Mouse (Mus musculus) myocyte (in vitro differentiated cells): ENCODE measurements around the gene Acyp1. TPM values are rescaled to one million over a fixed set of nuclear protein-coding genes. Genes with fewer than 3 reads are reported as not detected.

Experiments used
- H3K27me3 ChIP-seq: one replicate; pipeline ENCODE4 v1.6.1; 2011; ENCODE audit not compliant: control insufficient read depth, insufficient read depth, insufficient read length
- H3K36me3 ChIP-seq: one replicate; pipeline ENCODE4 v1.6.1; 2011; ENCODE audit not compliant: control insufficient read depth, insufficient read depth
- H3K4me2 ChIP-seq: one replicate; pipeline ENCODE4 v1.6.1; 2011; ENCODE audit warnings: low read depth, control low read depth
- H3K4me3 ChIP-seq: one replicate; pipeline ENCODE4 v1.5.1; 2011; ENCODE audit warnings: mild to moderate bottlenecking, control low read depth, moderate library complexity
- H3K79me2 ChIP-seq: one replicate; pipeline ENCODE4 v1.6.1; 2011; ENCODE audit not compliant: control insufficient read depth, insufficient read depth
- H3ac ChIP-seq: one replicate; pipeline ENCODE4 v1.6.1; 2011; ENCODE audit not compliant: control insufficient read depth, insufficient read length
- CEBPB ChIP-seq: IDR thresholded peaks from 2 replicates; pipeline ENCODE4 v1.6.1; 2011; ENCODE audit warnings: mild to moderate bottlenecking, moderate library complexity; ENCODE audit not compliant: poor library complexity, insufficient read depth, severe bottlenecking
- E2F4 ChIP-seq: IDR thresholded peaks from one replicate; pipeline ENCODE4 v1.6.1; 2011; ENCODE audit warnings: mild to moderate bottlenecking, control low read depth, moderate library complexity; ENCODE audit not compliant: insufficient read depth
- MAX ChIP-seq: IDR thresholded peaks from one replicate; pipeline ENCODE4 v1.6.1; 2011; ENCODE audit warnings: low read depth, mild to moderate bottlenecking, control low read depth
- MYOD1 ChIP-seq, 3 experiments: IDR thresholded peaks; one replicate each; pipeline ENCODE4 v1.6.1; 2011; ENCODE audit warnings: control low read depth in 2 of 3, low read depth in 2 of 3, mild to moderate bottlenecking in 2 of 3, moderate library complexity in 1 of 3; ENCODE audit not compliant: insufficient read length in 2 of 3, control insufficient read depth in 1 of 3
- MYOG ChIP-seq, 3 experiments: IDR thresholded peaks; one replicate each; pipeline ENCODE4 v1.6.1; 2011; ENCODE audit warnings: control low read depth in 2 of 3, low read depth in 2 of 3, mild to moderate bottlenecking in 2 of 3; ENCODE audit not compliant: insufficient read length in 2 of 3, control insufficient read depth in 1 of 3, insufficient read depth in 1 of 3
- POLR2A ChIP-seq: IDR thresholded peaks from one replicate; pipeline ENCODE4 v1.6.1; 2011; ENCODE audit warnings: low read depth, mild to moderate bottlenecking, control low read depth, moderate library complexity; ENCODE audit not compliant: insufficient read length
- POLR2AphosphoS2 ChIP-seq: IDR thresholded peaks from one replicate; pipeline ENCODE4 v1.6.1; 2011; ENCODE audit warnings: low read depth, control low read depth; ENCODE audit not compliant: insufficient read length
- REST ChIP-seq: IDR thresholded peaks from one replicate; pipeline ENCODE4 v1.6.1; 2011; ENCODE audit warnings: mild to moderate bottlenecking, control low read depth, moderate library complexity; ENCODE audit not compliant: insufficient read depth, insufficient read length
- SRF ChIP-seq: IDR thresholded peaks from one replicate; pipeline ENCODE4 v1.6.1; 2011; ENCODE audit warnings: low read depth; ENCODE audit not compliant: control insufficient read depth, insufficient read length
- TCF12 ChIP-seq: IDR thresholded peaks from one replicate; pipeline ENCODE4 v1.6.1; 2011; ENCODE audit warnings: mild to moderate bottlenecking, control low read depth; ENCODE audit not compliant: poor library complexity, insufficient read depth, severe bottlenecking
- TCF3 ChIP-seq: IDR thresholded peaks from one replicate; pipeline ENCODE4 v1.6.1; 2011; ENCODE audit warnings: low read depth, control low read depth; ENCODE audit not compliant: insufficient read length
- USF1 ChIP-seq: IDR thresholded peaks from one replicate; pipeline ENCODE4 v1.6.1; 2011; ENCODE audit warnings: low read depth, mild to moderate bottlenecking, control low read depth, moderate library complexity
- polyA plus RNA-seq: library from polyadenylated mRNA; unstranded; fragments of >200 nt; fragmentation: generic; extraction: Trizol; gene quantifications from one replicate; pipeline ENCODE4 v1.2.1, GENCODE M21; 2012; ENCODE audit warnings: missing spikeins

The Acyp1 gene
- polyA plus RNA-seq, 1 experiment, result 22.0 TPM

DNA sequence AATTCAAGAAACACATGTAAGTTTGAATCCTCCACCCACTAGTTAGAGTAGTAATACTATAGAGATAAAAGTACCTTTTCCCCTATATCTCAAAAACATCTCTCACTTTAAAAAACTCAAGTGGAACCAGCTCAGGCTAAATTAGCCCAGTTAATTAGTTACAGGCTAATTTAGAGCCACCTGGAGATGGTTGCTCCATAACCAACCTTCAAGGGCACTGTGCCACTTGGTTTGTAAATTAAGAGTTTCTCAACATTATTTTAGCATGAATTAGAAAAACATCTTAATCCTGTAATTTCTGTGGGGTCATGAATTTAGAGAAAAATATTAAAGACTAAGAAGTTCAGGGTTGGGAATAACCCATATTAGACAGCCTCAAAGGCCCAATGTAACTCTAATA lies 3.3 kb upstream of the Acyp1 start:
- Histone ChIP-seq H3K4me2 (no peak overlapping the region), H3K36me3 (peaks cover 6% of the 10 kb centered on the region)
- TF ChIP-seq MYOD1 (IDR thresholded peaks at IDR 0.05; ENCODE audit: control insufficient read depth in 1 of 3, insufficient read length in 2 of 3, low read depth in 2 of 3) (no peak), POLR2A (no peak), E2F4 (no peak), MYOG (IDR thresholded peaks at IDR 0.05; ENCODE audit: control insufficient read depth in 1 of 3, insufficient read depth in 1 of 3, insufficient read length in 2 of 3, low read depth in 2 of 3) (no peak), POLR2AphosphoS2 (no peak), TCF12 (no peak), USF1 (no peak), MAX (no peak), TCF3 (no peak)

GRCm38 (mm10) chr12:85290633-85291032 lies 2.4 kb upstream of the Acyp1 start:
- Histone ChIP-seq H3K79me2 (no peaks in the 10 kb centered on the region), H3K36me3 (peaks cover 6% of the 10 kb centered on the region), H3K27me3 (no peaks in the 10 kb centered on the region), H3K4me3 (no peak overlapping the region), H3ac (no peak overlapping the region), H3K4me2 (no peak overlapping the region)
- no peak for TF ChIP-seq E2F4

More for the DNA sequence above, 3.3 kb upstream of the Acyp1 start:
- Histone ChIP-seq H3K79me2 (no peaks in the 10 kb centered on the region), H3K4me3 (no peak overlapping the region), H3K27me3 (no peaks in the 10 kb centered on the region), H3ac (no peak overlapping the region)

GRCm38 (mm10) chr12:85289157-85290000 lies 1.1 kb upstream of the Acyp1 start:
- Histone ChIP-seq H3ac (no peak overlapping the region), H3K36me3 (no peaks in the 10 kb centered on the region), H3K79me2 (no peaks in the 10 kb centered on the region), H3K27me3 (no peaks in the 10 kb centered on the region), H3K4me2 (peak overlapping the region; percentile 82), H3K4me3 (peak overlapping the region; percentile 46)
- TF ChIP-seq SRF (no peak), MYOG (IDR thresholded peaks at IDR 0.05; ENCODE audit: control insufficient read depth in 1 of 3, insufficient read depth in 1 of 3, insufficient read length in 2 of 3, low read depth in 2 of 3) (peak in 1 of 3 experiments; percentile 17), TCF3 (no peak), TCF12 (no peak), REST (no peak), E2F4 (no peak), CEBPB (no peak), POLR2AphosphoS2 (no peak), MYOD1 (IDR thresholded peaks at IDR 0.05; ENCODE audit: control insufficient read depth in 1 of 3, insufficient read length in 2 of 3, low read depth in 2 of 3) (peak in 2 of 3 experiments; percentile 43 to 63)

- Histone ChIP-seq H3K4me3 (peak within 1 kb of the TSS; percentile 46), H3ac (no peak within 1 kb of the TSS), H3K79me2 (no peaks in the 10 kb centered on the region), H3K36me3 (no peaks in the 10 kb centered on the region), H3K27me3 (no peaks in the 10 kb centered on the region), H3K4me2 (peak within 1 kb of the TSS; percentile 83)
- TF ChIP-seq TCF3 (no peak), SRF (no peak), MYOD1 (IDR thresholded peaks at IDR 0.05; ENCODE audit: control insufficient read depth in 1 of 3, insufficient read length in 2 of 3, low read depth in 2 of 3) (no peak), POLR2AphosphoS2 (no peak), POLR2A (no peak), MYOG (IDR thresholded peaks at IDR 0.05; ENCODE audit: control insufficient read depth in 1 of 3, insufficient read depth in 1 of 3, insufficient read length in 2 of 3, low read depth in 2 of 3) (no peak), E2F4 (no peak), CEBPB (no peak), TCF12 (no peak), USF1 (no peak), REST (no peak), MAX (no peak)
Measured at GRCm38 (mm10) chr12:85288486-85289156, 383 bp upstream of the Acyp1 start, which contains the start of gene Zc2hc1c. Zc2hc1c (plus strand) TSS chr12:85288591.

DNA sequence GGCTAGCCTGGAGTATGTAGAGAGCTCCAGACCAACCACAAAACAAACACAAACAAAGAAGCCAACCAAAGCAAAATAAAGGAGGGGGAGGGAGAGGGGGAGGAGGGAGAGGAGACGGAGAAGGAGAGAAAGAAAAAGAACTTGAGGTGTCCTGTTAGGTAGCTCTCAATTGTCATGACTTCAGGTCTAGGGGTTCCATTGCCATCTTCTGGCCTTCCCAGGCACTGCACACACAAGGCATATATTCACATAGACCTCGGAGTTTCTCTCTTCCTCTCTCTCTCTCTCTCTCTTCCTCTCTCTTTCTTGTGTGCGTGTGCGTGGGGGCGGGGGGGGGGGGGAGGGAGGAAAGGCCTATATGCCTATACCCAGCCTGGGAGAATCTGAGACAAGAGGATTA lies 1.3 kb downstream of the Acyp1 start:
- no peaks in the 10 kb centered on the region for H3K27me3 ChIP-seq
- peak overlapping the region; percentile 46 for H3K4me3 ChIP-seq
- peak overlapping the region; percentile 83 for H3K4me2 ChIP-seq
- no peaks in the 10 kb centered on the region for H3K36me3 ChIP-seq
- H3ac ChIP-seq, result no peak overlapping the region
- H3K79me2 ChIP-seq, result no peaks in the 10 kb centered on the region
- TF ChIP-seq POLR2AphosphoS2 (no peak), CEBPB (no peak), MYOD1 (IDR thresholded peaks at IDR 0.05; ENCODE audit: control insufficient read depth in 1 of 3, insufficient read length in 2 of 3, low read depth in 2 of 3) (no peak), POLR2A (no peak), E2F4 (no peak), MYOG (IDR thresholded peaks at IDR 0.05; ENCODE audit: control insufficient read depth in 1 of 3, insufficient read depth in 1 of 3, insufficient read length in 2 of 3, low read depth in 2 of 3) (no peak), MAX (no peak), TCF12 (no peak), TCF3 (no peak), USF1 (no peak), REST (no peak), SRF (no peak)
